Mouse (Mus musculus) stomach, embryonic 15.5 days (tissue): ENCODE results near the gene Itpk1. TPM values are rescaled to one million over a fixed set of nuclear protein-coding genes. Genes with fewer than 3 reads are reported as not detected.

ENCODE experiments used
- ATAC-seq: fragments of 200-750 bp; cut with Nextera tagmentation; 2 replicates; pipeline ENCODE4 v1.8.0; 2017; ENCODE audit warnings: low read depth, moderate number of reproducible peaks, moderate TSS enrichment; ENCODE audit not compliant: insufficient read depth, low FRiP score
- H3K27ac ChIP-seq: fragments of 300-500 bp; sonication (generic); 2 replicates; pipeline ENCODE4 v1.5.1; 2015; ENCODE audit warnings: mild to moderate bottlenecking, inconsistent platforms
- H3K27me3 ChIP-seq: fragments of 300-500 bp; sonication (generic); replicated peaks from 2 replicates; pipeline ENCODE4 v1.6.1; 2015; ENCODE audit warnings: inconsistent platforms
- H3K36me3 ChIP-seq: fragments of 300-500 bp; sonication (generic); 2 replicates; pipeline ENCODE4 v1.6.1; 2015; ENCODE audit warnings: inconsistent platforms
- H3K4me1 ChIP-seq: fragments of 300-500 bp; sonication (generic); 2 replicates; pipeline ENCODE4 v1.6.1; 2015; ENCODE audit warnings: inconsistent platforms
- H3K4me2 ChIP-seq: fragments of 300-500 bp; sonication (generic); 2 replicates; pipeline ENCODE4 v1.6.1; 2015; ENCODE audit warnings: mild to moderate bottlenecking, inconsistent platforms
- H3K4me3 ChIP-seq: fragments of 300-500 bp; sonication (generic); replicated peaks from 2 replicates; pipeline ENCODE4 v1.5.1; 2015; ENCODE audit warnings: inconsistent platforms
- H3K9ac ChIP-seq: fragments of 300-500 bp; sonication (generic); 2 replicates; pipeline ENCODE4 v1.6.1; 2015; ENCODE audit warnings: inconsistent platforms
- H3K9me3 ChIP-seq: fragments of 300-500 bp; sonication (generic); 2 replicates; pipeline ENCODE4 v1.6.1; 2016; ENCODE audit warnings: inconsistent platforms
- WGBS: fragments of 180-500 bp; shearing (Covaris S2); methylation state at CpG from one replicate; pipeline ENCODE4 v1.1.7; 2015; 5-methylcytosine and 5-hydroxymethylcytosine counted together
- polyA plus RNA-seq: library from polyadenylated mRNA; unstranded; fragments of >200 nt; fragmentation: Nextera tagmentation; extraction: Ambion mirVana; gene quantifications from 2 replicates; pipeline ENCODE4 v1.2.1, GENCODE M21; 2015

The Itpk1 gene
- polyA plus RNA-seq, 1 experiment from 2014 or later, result 20.1 TPM

- Histone ChIP-seq H3K9me3 (no peaks in the 10 kb centered on the region), H3K27me3 (no peaks in the 10 kb centered on the region), H3K9ac (no peak overlapping the region), H3K36me3 (no peaks in the 10 kb centered on the region), H3K4me3 (no peak overlapping the region), H3K4me2 (no peak overlapping the region), H3K27ac (no peak overlapping the region), H3K4me1 (0 out of 2 replicates have a peak, but pooled peaks cover 6% of the 10 kb centered on the region)
- ATAC-seq, result no peak
- 76% methylated on average over 5 of the region's 5 CpGs for WGBS
Observed at GRCm38 (mm10) chr12:102627545-102627944, 77.2 kb downstream of the Itpk1 start.

GRCm38 (mm10) chr12:102626841-102627240, 77.9 kb downstream of the Itpk1 start:
- no peak for ATAC-seq
- Histone ChIP-seq H3K4me2 (no peak overlapping the region), H3K4me3 (no peak overlapping the region), H3K9me3 (no peaks in the 10 kb centered on the region), H3K9ac (no peak overlapping the region), H3K36me3 (no peaks in the 10 kb centered on the region), H3K4me1 (0 out of 2 replicates have a peak, but pooled peaks cover 6% of the 10 kb centered on the region), H3K27me3 (no peaks in the 10 kb centered on the region), H3K27ac (no peak overlapping the region)
- WGBS, result 68% methylated on average over 7 of the region's 7 CpGs

GRCm38 (mm10) chr12:102625717-102626116, 79.0 kb downstream of the Itpk1 start:
- H3K27ac ChIP-seq, result no peak overlapping the region
- WGBS, result 59% methylated on average over 6 of the region's 6 CpGs

GRCm38 (mm10) chr12:102625118-102625517, 79.6 kb downstream of the Itpk1 start:
- no peak for ATAC-seq
- H3K27me3 ChIP-seq, result no peaks in the 10 kb centered on the region
- no peaks in the 10 kb centered on the region for H3K9me3 ChIP-seq
- H3K27ac ChIP-seq, result no peak overlapping the region
- H3K4me1 ChIP-seq, result 0 out of 2 replicates have a peak, but pooled peaks cover 6% of the 10 kb centered on the region
- 73% methylated on average over 5 of the region's 5 CpGs for WGBS
- no peaks in the 10 kb centered on the region for H3K36me3 ChIP-seq
- no peak overlapping the region for H3K4me2 ChIP-seq
- no peak overlapping the region for H3K4me3 ChIP-seq
- no peak overlapping the region for H3K9ac ChIP-seq

More at GRCm38 (mm10) chr12:102625717-102626116, 79.0 kb downstream of the Itpk1 start:
- H3K4me3 ChIP-seq, result no peak overlapping the region
- no peak overlapping the region for H3K4me2 ChIP-seq
- no peaks in the 10 kb centered on the region for H3K9me3 ChIP-seq
- no peaks in the 10 kb centered on the region for H3K36me3 ChIP-seq
- no peak overlapping the region for H3K9ac ChIP-seq
- H3K4me1 ChIP-seq, result 0 out of 2 replicates have a peak, but pooled peaks cover 6% of the 10 kb centered on the region
- H3K27me3 ChIP-seq, result no peaks in the 10 kb centered on the region
- no peak for ATAC-seq

GRCm38 (mm10) chr12:102623827-102624226, 80.9 kb downstream of the Itpk1 start:
- H3K36me3 ChIP-seq, result no peaks in the 10 kb centered on the region
- no peak for ATAC-seq
- H3K27ac ChIP-seq, result no peak overlapping the region
- no peaks in the 10 kb centered on the region for H3K9me3 ChIP-seq
- no peak overlapping the region for H3K4me2 ChIP-seq
- H3K27me3 ChIP-seq, result no peaks in the 10 kb centered on the region
- peaks cover 11% of the 10 kb centered on the region; the same call in 1 of the 2 replicates for H3K4me1 ChIP-seq
- H3K4me3 ChIP-seq, result no peak overlapping the region
- no peak overlapping the region for H3K9ac ChIP-seq
- 74% methylated on average over 9 of the region's 9 CpGs for WGBS

GRCm38 (mm10) chr12:102622302-102622842, 82.4 kb downstream of the Itpk1 start:
- H3K27ac ChIP-seq, result peak overlapping the region; percentile 72
- no peak for ATAC-seq

GRCm38 (mm10) chr12:102621811-102622210, 82.9 kb downstream of the Itpk1 start:
- ATAC-seq, result peak; percentile 65
- 77% methylated on average over 4 of the region's 4 CpGs for WGBS
- no peaks in the 10 kb centered on the region for H3K36me3 ChIP-seq
- H3K4me1 ChIP-seq, result peaks cover 16% of the 10 kb centered on the region
- no peak overlapping the region for H3K9ac ChIP-seq
- H3K4me3 ChIP-seq, result no peak overlapping the region
- no peaks in the 10 kb centered on the region for H3K9me3 ChIP-seq
- no peak overlapping the region for H3K4me2 ChIP-seq
- H3K27me3 ChIP-seq, result no peaks in the 10 kb centered on the region
- H3K27ac ChIP-seq, result peak overlapping the region; percentile 72

More at GRCm38 (mm10) chr12:102622302-102622842, 82.4 kb downstream of the Itpk1 start:
- Histone ChIP-seq H3K4me3 (no peak overlapping the region), H3K4me2 (no peak overlapping the region), H3K4me1 (peaks cover 16% of the 10 kb centered on the region), H3K9ac (no peak overlapping the region), H3K27me3 (no peaks in the 10 kb centered on the region), H3K36me3 (no peaks in the 10 kb centered on the region), H3K9me3 (no peaks in the 10 kb centered on the region)
- 77% methylated on average over 12 of the region's 12 CpGs for WGBS

- ATAC-seq, result no peak
- Histone ChIP-seq H3K9ac (no peak overlapping the region), H3K9me3 (no peaks in the 10 kb centered on the region), H3K4me2 (no peak overlapping the region), H3K27me3 (no peaks in the 10 kb centered on the region), H3K36me3 (no peaks in the 10 kb centered on the region), H3K4me3 (no peak overlapping the region), H3K27ac (peak overlapping the region; percentile 72), H3K4me1 (peaks cover 14% of the 10 kb centered on the region)
- WGBS, result 82% methylated on average over 4 of the region's 4 CpGs
Observed at GRCm38 (mm10) chr12:102621205-102621604, 83.5 kb downstream of the Itpk1 start.

- Histone ChIP-seq H3K4me1 (peaks cover 10% of the 10 kb centered on the region), H3K4me2 (no peak overlapping the region), H3K9ac (no peak overlapping the region), H3K36me3 (no peaks in the 10 kb centered on the region), H3K27ac (no peak overlapping the region), H3K4me3 (no peak overlapping the region), H3K27me3 (no peaks in the 10 kb centered on the region), H3K9me3 (no peaks in the 10 kb centered on the region)
- peak; percentile 66; the same call in 1 of the 2 replicates for ATAC-seq
- WGBS, result 67% methylated on average over 7 of the region's 7 CpGs
Observed at GRCm38 (mm10) chr12:102619908-102620307, 84.8 kb downstream of the Itpk1 start.

GRCm38 (mm10) chr12:102618085-102618484, 86.6 kb downstream of the Itpk1 start:
- 61% methylated on average over 9 of the region's 9 CpGs for WGBS
- no peaks in the 10 kb centered on the region for H3K27me3 ChIP-seq
- H3K9ac ChIP-seq, result no peak overlapping the region
- no peaks in the 10 kb centered on the region for H3K9me3 ChIP-seq
- no peak overlapping the region for H3K4me3 ChIP-seq
- no peak for ATAC-seq
- H3K4me2 ChIP-seq, result no peak overlapping the region
- H3K4me1 ChIP-seq, result peaks cover 10% of the 10 kb centered on the region
- H3K36me3 ChIP-seq, result no peaks in the 10 kb centered on the region
- H3K27ac ChIP-seq, result no peak overlapping the region; the same call in 1 of the 2 replicates

- H3K9ac ChIP-seq, result no peak overlapping the region
- 61% methylated on average over 7 of the region's 7 CpGs for WGBS
- peaks cover 10% of the 10 kb centered on the region for H3K4me1 ChIP-seq
- no peaks in the 10 kb centered on the region for H3K27me3 ChIP-seq
- H3K4me2 ChIP-seq, result no peak overlapping the region
- H3K9me3 ChIP-seq, result no peaks in the 10 kb centered on the region
- H3K36me3 ChIP-seq, result no peaks in the 10 kb centered on the region
- no peak for ATAC-seq
- no peak overlapping the region for H3K27ac ChIP-seq
- H3K4me3 ChIP-seq, result no peak overlapping the region
Observed at GRCm38 (mm10) chr12:102616843-102617519, 87.7 kb downstream of the Itpk1 start.

GRCm38 (mm10) chr12:102616201-102616600, 88.5 kb downstream of the Itpk1 start:
- no peak overlapping the region for H3K4me3 ChIP-seq
- 40% methylated on average over 4 of the region's 4 CpGs for WGBS
- no peak overlapping the region for H3K9ac ChIP-seq
- H3K4me1 ChIP-seq, result peaks cover 10% of the 10 kb centered on the region
- no peak for ATAC-seq
- H3K27me3 ChIP-seq, result no peaks in the 10 kb centered on the region
- H3K9me3 ChIP-seq, result no peaks in the 10 kb centered on the region
- H3K4me2 ChIP-seq, result no peak overlapping the region
- H3K36me3 ChIP-seq, result no peaks in the 10 kb centered on the region
- H3K27ac ChIP-seq, result no peak overlapping the region
